Mouse (Mus musculus): Measurements from ENCODE around the gene Slc38a10. TPM values are rescaled to one million over a fixed set of nuclear protein-coding genes. Genes with fewer than 3 reads are reported as not detected.

Slc38a10 gene
- total RNA-seq, 2 experiments from 2014 or later, result 132 to 147 TPM

GRCm38 (mm10) chr11:120181379-120181778 lies 30.2 kb upstream of the Slc38a10 start:
- no peak for DNase-seq (ENCODE audit: low spot score in 2 of 2)

DNA sequence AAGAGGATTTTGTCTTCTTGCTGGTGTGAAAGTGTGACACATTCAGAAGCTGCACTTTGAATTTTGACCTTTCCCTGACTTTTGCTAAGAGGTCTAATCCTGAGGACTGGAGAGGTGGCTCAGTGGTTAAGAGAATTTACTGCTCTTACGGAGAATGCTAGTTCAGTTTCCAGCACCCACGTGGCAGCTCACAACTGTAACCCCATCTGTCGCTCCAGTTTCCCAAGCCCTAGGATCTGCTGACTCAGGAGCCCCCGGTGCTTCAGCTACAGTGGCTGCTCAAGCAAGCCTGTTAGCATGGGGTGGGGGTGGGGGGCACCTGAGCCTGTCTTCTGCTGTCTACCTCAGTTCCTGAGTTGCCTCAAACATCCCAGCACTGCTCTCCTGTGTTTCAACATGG lies 28.2 kb upstream of the Slc38a10 start:
- no peak for DNase-seq (ENCODE audit: low spot score in 2 of 2)

- no peak for DNase-seq (ENCODE audit: low spot score in 2 of 2)
These were observed 24.8 kb upstream of the Slc38a10 start for GRCm38 (mm10) chr11:120175948-120176347.

GRCm38 (mm10) chr11:120173213-120173612 lies 22.1 kb upstream of the Slc38a10 start:
- DNase-seq (ENCODE audit: low spot score in 2 of 2), result no peak

DNA sequence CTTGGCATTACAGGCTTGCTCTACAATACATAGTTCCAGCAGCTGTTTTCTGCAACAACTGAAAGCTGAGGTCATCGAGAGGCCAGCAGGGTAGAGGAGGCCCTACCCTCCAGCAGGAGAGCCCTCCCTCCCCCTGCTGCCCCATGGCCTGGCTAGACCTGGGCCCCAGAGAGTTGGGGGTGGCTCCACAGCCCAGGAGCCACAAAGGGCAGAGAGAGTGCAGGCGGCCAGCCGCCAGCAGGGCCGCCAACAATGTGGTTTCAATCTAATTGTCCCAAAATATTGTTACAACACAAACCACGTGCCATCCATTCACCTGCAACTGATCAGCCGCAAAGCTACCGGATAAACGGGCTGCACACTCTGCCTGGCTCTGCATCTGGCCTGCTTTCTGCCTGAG lies 20.0 kb upstream of the Slc38a10 start:
- DNase-seq (ENCODE audit: low spot score in 2 of 2), result no peak

- DNase-seq (ENCODE audit: low spot score in 2 of 2), result peak; percentile 49 to 62
These were observed 18.3 kb upstream of the Slc38a10 start for GRCm38 (mm10) chr11:120169208-120169992.

GRCm38 (mm10) chr11:120168516-120168915 lies 17.4 kb upstream of the Slc38a10 start:
- DNase-seq (ENCODE audit: low spot score in 2 of 2), result no peak

DNA sequence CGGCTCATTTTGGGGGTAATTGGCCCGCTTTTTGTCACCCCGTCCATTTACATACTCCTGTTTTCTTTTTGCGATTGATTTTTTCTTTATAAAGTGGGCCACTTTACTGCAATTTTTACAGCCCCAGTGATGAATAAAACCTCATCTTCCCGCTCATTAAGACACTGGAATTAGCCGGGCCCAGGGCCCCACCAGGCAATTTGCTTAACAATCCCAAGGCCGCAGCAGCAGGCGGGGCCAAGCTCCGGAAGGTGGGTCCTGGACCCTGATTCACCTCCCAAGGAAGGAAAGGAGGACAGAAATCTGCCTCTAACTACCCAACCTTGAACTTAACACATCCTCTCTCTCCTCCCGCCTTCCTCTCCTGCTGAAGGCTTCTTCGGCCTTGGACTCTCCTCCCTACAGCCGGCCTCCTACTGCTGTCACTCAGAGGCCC lies 16.8 kb upstream of the Slc38a10 start:
- DNase-seq (ENCODE audit: low spot score in 2 of 2), result no peak

GRCm38 (mm10) chr11:120167059-120167458 lies 15.9 kb upstream of the Slc38a10 start:
- DNase-seq (ENCODE audit: low spot score in 2 of 2), result no peak

- DNase-seq (ENCODE audit: low spot score in 2 of 2), result no peak
These were observed 13.5 kb upstream of the Slc38a10 start for GRCm38 (mm10) chr11:120164471-120165261.

DNA sequence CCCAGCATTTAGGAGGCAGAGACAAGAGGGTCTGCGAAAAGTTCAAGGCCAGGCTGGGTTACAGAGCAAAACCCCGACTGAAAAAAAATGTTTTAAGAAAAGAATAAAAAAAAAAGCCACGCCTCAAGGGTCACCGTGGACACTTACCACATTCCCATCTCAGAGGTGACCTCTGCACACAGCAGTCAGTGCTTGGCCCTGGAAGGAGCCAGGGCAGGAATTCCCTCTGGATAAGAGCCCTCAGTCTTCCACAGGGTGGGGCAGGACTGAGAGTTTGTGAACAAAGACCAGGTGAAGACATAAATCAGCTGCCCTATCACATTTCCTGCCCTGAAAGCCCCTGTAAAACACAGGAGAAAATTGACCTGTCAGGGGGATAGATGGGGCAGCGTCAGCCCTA lies 12.9 kb upstream of the Slc38a10 start:
- DNase-seq (ENCODE audit: low spot score in 2 of 2), result no peak

- DNase-seq (ENCODE audit: low spot score in 2 of 2), result no peak
These were observed 12.1 kb upstream of the Slc38a10 start for GRCm38 (mm10) chr11:120163207-120163606.

DNA sequence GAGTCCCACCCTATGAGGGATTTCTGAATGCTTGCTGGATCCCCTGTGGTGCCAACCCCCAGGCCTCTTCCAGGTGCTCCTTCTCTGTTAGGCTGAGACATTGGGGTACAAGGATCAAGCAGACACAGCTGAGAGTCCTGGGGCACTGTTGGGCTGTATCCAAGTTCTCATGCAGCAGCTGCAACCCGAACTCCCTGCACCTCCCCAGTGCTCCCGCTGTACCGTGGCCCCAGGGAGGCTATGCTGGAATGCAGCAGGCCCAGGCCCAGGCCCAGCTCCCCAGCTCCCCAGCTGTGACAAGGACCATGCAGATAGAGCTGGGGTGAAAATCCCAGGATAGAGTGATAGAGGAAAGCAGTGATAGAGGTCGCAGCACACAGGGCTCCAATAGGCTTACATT lies 10.1 kb upstream of the Slc38a10 start:
- no peak for DNase-seq (ENCODE audit: low spot score in 2 of 2)

- no peak for DNase-seq (ENCODE audit: low spot score in 2 of 2)
These were observed 9.3 kb upstream of the Slc38a10 start for GRCm38 (mm10) chr11:120160478-120160877.

DNA sequence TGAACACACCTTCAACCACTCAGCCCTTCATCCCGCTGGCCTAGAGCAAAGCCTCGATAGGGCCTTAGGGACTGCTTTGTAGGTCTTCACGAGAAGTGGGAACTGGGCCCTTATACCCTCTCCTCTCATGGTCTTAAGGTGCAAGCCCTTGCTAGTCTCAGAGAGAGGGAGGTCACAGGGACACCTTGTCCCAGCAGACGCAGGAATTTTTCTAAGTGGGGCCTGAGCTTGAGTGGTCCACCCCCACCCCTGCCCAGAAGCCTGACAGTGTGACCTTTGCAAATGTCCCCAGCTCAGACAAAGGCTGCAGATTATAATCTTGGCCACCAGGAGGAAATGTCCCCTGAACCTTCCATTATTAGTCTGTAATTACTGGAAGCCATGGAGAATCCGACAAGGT lies 8.5 kb upstream of the Slc38a10 start:
- no peak for DNase-seq (ENCODE audit: low spot score in 2 of 2)

GRCm38 (mm10) chr11:120158828-120159227 lies 7.7 kb upstream of the Slc38a10 start:
- no peak for DNase-seq (ENCODE audit: low spot score in 2 of 2)

- no peak for DNase-seq (ENCODE audit: low spot score in 2 of 2)
These were observed 570 bp downstream of the Slc38a10 start for GRCm38 (mm10) chr11:120150440-120151112.

- DNase-seq (ENCODE audit: low spot score in 2 of 2), result no peak
These were observed 1.5 kb downstream of the Slc38a10 start for GRCm38 (mm10) chr11:120149510-120150200.

DNA sequence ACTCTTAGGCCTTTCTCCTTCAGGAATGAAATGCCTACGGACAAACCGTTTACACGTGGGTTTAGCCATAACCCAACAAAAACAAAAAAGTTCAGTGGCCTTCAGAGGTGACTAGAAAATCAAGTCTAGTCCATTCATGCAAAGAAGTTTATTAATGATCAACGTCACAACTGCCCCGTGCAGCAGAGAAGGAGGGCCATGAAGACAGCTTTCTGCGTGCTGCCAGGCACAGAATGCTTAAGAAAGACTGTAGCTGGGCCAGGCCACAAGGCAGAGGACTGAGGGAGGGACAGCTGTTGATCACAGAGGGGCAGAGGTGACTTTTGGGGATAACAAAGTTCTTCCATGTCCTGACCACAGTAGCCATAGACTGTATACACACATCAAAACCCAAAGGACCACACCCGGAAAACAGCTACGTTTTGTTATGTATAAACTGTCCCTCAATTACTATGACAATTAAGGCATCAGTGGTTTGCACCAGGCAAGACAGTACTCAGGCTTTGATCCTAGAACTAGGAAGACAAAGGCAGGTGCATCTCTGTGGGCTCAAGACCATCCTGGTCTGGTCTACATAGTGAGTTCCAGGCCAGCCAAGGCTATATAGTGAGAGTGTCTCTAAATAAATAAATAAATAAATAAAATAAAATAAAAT lies 2.8 kb downstream of the Slc38a10 start:
- DNase-seq (ENCODE audit: low spot score in 2 of 2), result no peak

- no peak for DNase-seq (ENCODE audit: low spot score in 2 of 2)
These were observed 7.2 kb downstream of the Slc38a10 start for GRCm38 (mm10) chr11:120143708-120144497.
